Mouse (Mus musculus) common myeloid progenitor, adult 5-6 weeks (primary cell): ENCODE measurements around the gene Gm3646. TPM values are rescaled to one million over a fixed set of nuclear protein-coding genes. Genes with fewer than 3 reads are reported as not detected.

Source experiments
- total RNA-seq: library from RNA; stranded (forward); fragments of 200-1000, 187-1606 nt; gene quantifications from 2 replicates; pipeline ENCODE4 v1.2.3, GENCODE M21; 2017

Gene Gm3646
- total RNA-seq, 1 experiment from 2014 or later = not detected

Other genes starting within 250 kb of the Gm3646 start
- 30.4 and 40.7 TPM in 2 replicates for gene Rnf149, start 227.9 kb downstream of the Gm3646 start, total RNA-seq
- gene Creg2, start 153.9 kb downstream of the Gm3646 start, total RNA-seq = not detected in 2 replicates
- 0.27 TPM in 1 of 2 replicates, not detected in the other for gene Rfx8, start 84.3 kb downstream of the Gm3646 start, total RNA-seq
- gene Map4k4, start 95.6 kb upstream of the Gm3646 start, total RNA-seq = 118 and 130 TPM in 2 replicates